Comparison of ENCODE assay signal across 21 mouse cellular contexts in genomic region chr2:158910325-158910724, GRCm38 (mm10).
"Had no signal": no experiment of that assay in that cellular context is flagged by ENCODE, and none has a peak within 500 bp of the region (broad histone marks: within the 10 kb centered on the region; RNA-seq: fewer than 3 reads in every experiment).

No protein-coding gene starts in this region.

- H3K4me1 ChIP-seq: limb, embryonic 10.5 days; limb, embryonic 13.5 days; liver, embryonic 12.5 days; liver, embryonic 15.5 days; lung, embryonic 15.5 days; megakaryocyte, embryonic 14.5 days had no signal

- H3K9me3 ChIP-seq: limb, embryonic 10.5 days; limb, embryonic 13.5 days; liver, embryonic 12.5 days; liver, embryonic 15.5 days; lung, embryonic 15.5 days; megakaryocyte, embryonic 14.5 days; midbrain, embryonic 10.5 days; midbrain, embryonic 13.5 days; neural tube, embryonic 13.5 days had no signal

- H3K9ac ChIP-seq: limb, embryonic 13.5 days; liver, embryonic 12.5 days; liver, embryonic 15.5 days; lung, embryonic 15.5 days; midbrain, embryonic 13.5 days; neural tube, embryonic 13.5 days had no signal

- H3K4me2 ChIP-seq: limb, embryonic 13.5 days; liver, embryonic 12.5 days; liver, embryonic 15.5 days; lung, embryonic 15.5 days; midbrain, embryonic 13.5 days; neural tube, embryonic 13.5 days had no signal

- H3K4me3 ChIP-seq: limb, embryonic 10.5 days; limb, embryonic 13.5 days; liver, embryonic 12.5 days; liver, embryonic 15.5 days; lung, embryonic 15.5 days; megakaryocyte, embryonic 14.5 days; midbrain, embryonic 10.5 days; midbrain, embryonic 13.5 days; myocyte; neural tube, embryonic 13.5 days had no signal

- DNase-seq: kidney, adult 18-20 months; kidney, adult 9 months; kidney, postnatal 14 days; kidney, postnatal 4 days; liver; lung, adult 18-20 months; lung, postnatal 10 days; lung, postnatal 36 days; thymus, postnatal 25 days had no signal

- ATAC-seq: liver, embryonic 12.5 days; midbrain, embryonic 13.5 days; midbrain, embryonic 16.5 days had no signal

- H3K27me3 ChIP-seq: liver, embryonic 15.5 days had no signal

- H3K27ac ChIP-seq: limb, embryonic 10.5 days; limb, embryonic 13.5 days; liver, embryonic 12.5 days; liver, embryonic 15.5 days; lung, embryonic 15.5 days; midbrain, embryonic 10.5 days; midbrain, embryonic 13.5 days; neural tube, embryonic 13.5 days; stomach, postnatal 0 days had no signal

- H3K36me3 ChIP-seq: limb, embryonic 10.5 days; limb, embryonic 13.5 days; liver, embryonic 12.5 days; liver, embryonic 15.5 days; lung, embryonic 15.5 days; midbrain, embryonic 10.5 days; midbrain, embryonic 13.5 days; neural tube, embryonic 13.5 days had no signal
